Mouse (Mus musculus) heart, adult 2 months (tissue): ENCODE results near the gene Ttc23.

Source experiments
- EP300 ChIP-seq: fragments of 200-500 bp; IDR thresholded peaks from 2 replicates; pipeline ENCODE4 v1.6.1; 2011; ENCODE audit warnings: low read depth, low read length, control low read depth; ENCODE audit not compliant: insufficient read depth
- POLR2A ChIP-seq: fragments of 200-500 bp; IDR thresholded peaks from 2 replicates; pipeline ENCODE4 v1.6.1; 2011; ENCODE audit warnings: mild to moderate bottlenecking, low read depth, low read length, control low read depth; ENCODE audit not compliant: insufficient read depth

DNA sequence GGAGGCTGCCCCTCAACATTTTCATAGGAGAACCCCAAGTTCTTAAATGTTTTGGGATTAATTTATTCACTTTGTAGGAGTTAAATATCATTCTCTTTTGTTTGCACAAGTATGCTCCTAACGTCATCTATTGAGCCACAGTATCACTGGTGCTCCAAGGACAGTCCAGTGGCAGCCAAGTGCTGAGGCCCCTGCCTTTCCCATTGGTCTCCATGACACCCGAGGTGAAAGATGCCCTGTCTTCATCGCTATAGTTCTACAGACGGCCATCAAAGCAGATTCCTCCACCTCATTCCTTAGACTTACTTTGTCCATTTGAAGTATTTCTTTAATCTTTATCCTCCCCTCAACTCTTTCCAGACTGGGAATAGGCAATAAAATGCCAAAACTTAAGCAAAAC, 77.3 kb downstream of the Ttc23 start:
- TF ChIP-seq EP300 (no peak), POLR2A (no peak)
